Mouse (Mus musculus): ENCODE data around the gene Abcg5. TPM values are rescaled to one million over a fixed set of nuclear protein-coding genes. Genes with fewer than 3 reads are reported as not detected.
A peak's percentile ranks its signal among the peaks of the same experiment; 100 is the strongest.

Gene Abcg5
- polyA plus RNA-seq (2014; fragmentation: Nextera tagmentation; extraction: Ambion mirVana) = 5.8 and 6.6 TPM in 2 replicates

GRCm38 (mm10) chr17:84682734-84683717 lies at the start of gene Abcg5:
Gene Abcg5, minus strand, starts transcription at chr17:84683011.
- Histone ChIP-seq H3K9me3 (ENCODE audit: control insufficient read depth, low read length) (no peaks in the 10 kb centered on the region), H3K4me3 (ENCODE audit: low read length) (no peak within 1 kb of the TSS), H3K27ac (ENCODE audit: low read depth, low read length) (no peak within 1 kb of the TSS), H3K4me2 (replicated peaks; ENCODE audit: low read depth, low read length) (no peak within 1 kb of the TSS), H3K9ac (ENCODE audit: low read depth, low read length) (no peak within 1 kb of the TSS), H3K27me3 (ENCODE audit: control insufficient read depth, insufficient read depth, low read length) (no peaks in the 10 kb centered on the region), H3K36me3 (ENCODE audit: control insufficient read depth, insufficient read depth, low read length) (no peaks in the 10 kb centered on the region), H3K4me1 (ENCODE audit: control insufficient read depth, insufficient read depth, low read length) (peaks cover 8% of the 10 kb centered on the region; the same call in 1 of the 2 replicates)
- ATAC-seq (ENCODE audit: low FRiP score, low TSS enrichment) = 0 out of 2 replicates have a peak, but pooled peaks have one; percentile 21
- WGBS = 65% methylated on average over 18 of the region's 18 CpGs

- Histone ChIP-seq H3K4me1 (ENCODE audit: control insufficient read depth, insufficient read depth, low read length) (no peaks in the 10 kb centered on the region), H3K9me3 (ENCODE audit: control insufficient read depth, low read length) (no peaks in the 10 kb centered on the region), H3K4me2 (replicated peaks; ENCODE audit: low read depth, low read length) (no peak overlapping the region), H3K27me3 (ENCODE audit: control insufficient read depth, insufficient read depth, low read length) (no peaks in the 10 kb centered on the region), H3K27ac (ENCODE audit: low read depth, low read length) (no peak overlapping the region), H3K9ac (ENCODE audit: low read depth, low read length) (no peak overlapping the region), H3K4me3 (ENCODE audit: low read length) (no peak overlapping the region), H3K36me3 (ENCODE audit: control insufficient read depth, insufficient read depth, low read length) (peaks cover 33% of the 10 kb centered on the region)
- 96% methylated on average over 8 of the region's 8 CpGs for WGBS
- ATAC-seq (ENCODE audit: low FRiP score, low TSS enrichment) = no peak
Observed at GRCm38 (mm10) chr17:84732612-84733011, 49.8 kb upstream of the Abcg5 start.

GRCm38 (mm10) chr17:84731361-84731760 lies 48.5 kb upstream of the Abcg5 start:
- H3K4me3 ChIP-seq (ENCODE audit: low read length) = no peak overlapping the region
- no peaks in the 10 kb centered on the region for H3K4me1 ChIP-seq (ENCODE audit: control insufficient read depth, insufficient read depth, low read length)
- 81% methylated on average over 12 of the region's 12 CpGs for WGBS
- H3K27ac ChIP-seq (ENCODE audit: low read depth, low read length) = no peak overlapping the region
- no peak overlapping the region for H3K9ac ChIP-seq (ENCODE audit: low read depth, low read length)
- no peak overlapping the region for H3K4me2 ChIP-seq (replicated peaks; ENCODE audit: low read depth, low read length)
- ATAC-seq (ENCODE audit: low FRiP score, low TSS enrichment) = no peak
- no peaks in the 10 kb centered on the region for H3K27me3 ChIP-seq (ENCODE audit: control insufficient read depth, insufficient read depth, low read length)
- peaks cover 34% of the 10 kb centered on the region for H3K36me3 ChIP-seq (ENCODE audit: control insufficient read depth, insufficient read depth, low read length)
- no peaks in the 10 kb centered on the region for H3K9me3 ChIP-seq (ENCODE audit: control insufficient read depth, low read length)

GRCm38 (mm10) chr17:84729140-84729539 lies 46.3 kb upstream of the Abcg5 start:
- Histone ChIP-seq H3K4me3 (ENCODE audit: low read length) (no peak overlapping the region), H3K36me3 (ENCODE audit: control insufficient read depth, insufficient read depth, low read length) (peaks cover 41% of the 10 kb centered on the region), H3K4me1 (ENCODE audit: control insufficient read depth, insufficient read depth, low read length) (no peaks in the 10 kb centered on the region), H3K27ac (ENCODE audit: low read depth, low read length) (no peak overlapping the region), H3K4me2 (replicated peaks; ENCODE audit: low read depth, low read length) (no peak overlapping the region), H3K9ac (ENCODE audit: low read depth, low read length) (no peak overlapping the region), H3K9me3 (ENCODE audit: control insufficient read depth, low read length) (no peaks in the 10 kb centered on the region), H3K27me3 (ENCODE audit: control insufficient read depth, insufficient read depth, low read length) (no peaks in the 10 kb centered on the region)
- no peak for ATAC-seq (ENCODE audit: low FRiP score, low TSS enrichment)
- WGBS = 85% methylated on average over 5 of the region's 5 CpGs

GRCm38 (mm10) chr17:84728201-84728911 lies 45.5 kb upstream of the Abcg5 start:
- no peaks in the 10 kb centered on the region for H3K9me3 ChIP-seq (ENCODE audit: control insufficient read depth, low read length)
- H3K27me3 ChIP-seq (ENCODE audit: control insufficient read depth, insufficient read depth, low read length) = no peaks in the 10 kb centered on the region
- H3K4me3 ChIP-seq (ENCODE audit: low read length) = no peak overlapping the region
- peaks cover 41% of the 10 kb centered on the region for H3K36me3 ChIP-seq (ENCODE audit: control insufficient read depth, insufficient read depth, low read length)
- no peaks in the 10 kb centered on the region for H3K4me1 ChIP-seq (ENCODE audit: control insufficient read depth, insufficient read depth, low read length)
- whole genome bisulfite sequencing = 68% methylated on average over 1 of the region's 1 CpGs
- H3K4me2 ChIP-seq (replicated peaks; ENCODE audit: low read depth, low read length) = no peak overlapping the region
- H3K27ac ChIP-seq (ENCODE audit: low read depth, low read length) = no peak overlapping the region
- no peak overlapping the region for H3K9ac ChIP-seq (ENCODE audit: low read depth, low read length)
- ATAC-seq (ENCODE audit: low FRiP score, low TSS enrichment) = no peak

- peaks cover 37% of the 10 kb centered on the region for H3K36me3 ChIP-seq (ENCODE audit: control insufficient read depth, insufficient read depth, low read length)
- no peak overlapping the region for H3K4me3 ChIP-seq (ENCODE audit: low read length)
- no peak for ATAC-seq (ENCODE audit: low FRiP score, low TSS enrichment)
- no peaks in the 10 kb centered on the region for H3K9me3 ChIP-seq (ENCODE audit: control insufficient read depth, low read length)
- H3K27ac ChIP-seq (ENCODE audit: low read depth, low read length) = no peak overlapping the region
- WGBS = 96% methylated on average over 3 of the region's 3 CpGs
- no peaks in the 10 kb centered on the region for H3K27me3 ChIP-seq (ENCODE audit: control insufficient read depth, insufficient read depth, low read length)
- no peak overlapping the region for H3K4me2 ChIP-seq (replicated peaks; ENCODE audit: low read depth, low read length)
- H3K9ac ChIP-seq (ENCODE audit: low read depth, low read length) = no peak overlapping the region
- H3K4me1 ChIP-seq (ENCODE audit: control insufficient read depth, insufficient read depth, low read length) = no peaks in the 10 kb centered on the region
Observed at GRCm38 (mm10) chr17:84725163-84725562, 42.4 kb upstream of the Abcg5 start.

GRCm38 (mm10) chr17:84724028-84724427 lies 41.2 kb upstream of the Abcg5 start:
- Histone ChIP-seq H3K4me3 (ENCODE audit: low read length) (no peak overlapping the region), H3K27me3 (ENCODE audit: control insufficient read depth, insufficient read depth, low read length) (no peaks in the 10 kb centered on the region), H3K9me3 (ENCODE audit: control insufficient read depth, low read length) (no peaks in the 10 kb centered on the region), H3K9ac (ENCODE audit: low read depth, low read length) (no peak overlapping the region), H3K4me1 (ENCODE audit: control insufficient read depth, insufficient read depth, low read length) (no peaks in the 10 kb centered on the region), H3K36me3 (ENCODE audit: control insufficient read depth, insufficient read depth, low read length) (peaks cover 32% of the 10 kb centered on the region), H3K4me2 (replicated peaks; ENCODE audit: low read depth, low read length) (no peak overlapping the region), H3K27ac (ENCODE audit: low read depth, low read length) (no peak overlapping the region; the same call in 1 of the 2 replicates)
- 54% methylated on average over 9 of the region's 9 CpGs for WGBS
- no peak for ATAC-seq (ENCODE audit: low FRiP score, low TSS enrichment)

- H3K4me3 ChIP-seq (ENCODE audit: low read length) = no peak overlapping the region
- no peak overlapping the region for H3K27ac ChIP-seq (ENCODE audit: low read depth, low read length)
- peaks cover 18% of the 10 kb centered on the region for H3K36me3 ChIP-seq (ENCODE audit: control insufficient read depth, insufficient read depth, low read length)
- no peak for ATAC-seq (ENCODE audit: low FRiP score, low TSS enrichment)
- no peak overlapping the region for H3K4me2 ChIP-seq (replicated peaks; ENCODE audit: low read depth, low read length)
- H3K27me3 ChIP-seq (ENCODE audit: control insufficient read depth, insufficient read depth, low read length) = no peaks in the 10 kb centered on the region
- H3K4me1 ChIP-seq (ENCODE audit: control insufficient read depth, insufficient read depth, low read length) = no peaks in the 10 kb centered on the region
- H3K9ac ChIP-seq (ENCODE audit: low read depth, low read length) = no peak overlapping the region
- 81% methylated on average over 3 of the region's 3 CpGs for WGBS
- H3K9me3 ChIP-seq (ENCODE audit: control insufficient read depth, low read length) = no peaks in the 10 kb centered on the region
Observed at GRCm38 (mm10) chr17:84719105-84719504, 36.3 kb upstream of the Abcg5 start.

GRCm38 (mm10) chr17:84717416-84717815 lies 34.6 kb upstream of the Abcg5 start:
- Histone ChIP-seq H3K36me3 (ENCODE audit: control insufficient read depth, insufficient read depth, low read length) (peaks cover 18% of the 10 kb centered on the region), H3K4me2 (replicated peaks; ENCODE audit: low read depth, low read length) (no peak overlapping the region), H3K9me3 (ENCODE audit: control insufficient read depth, low read length) (no peaks in the 10 kb centered on the region), H3K9ac (ENCODE audit: low read depth, low read length) (no peak overlapping the region), H3K4me1 (ENCODE audit: control insufficient read depth, insufficient read depth, low read length) (no peaks in the 10 kb centered on the region), H3K27ac (ENCODE audit: low read depth, low read length) (no peak overlapping the region), H3K4me3 (ENCODE audit: low read length) (no peak overlapping the region), H3K27me3 (ENCODE audit: control insufficient read depth, insufficient read depth, low read length) (no peaks in the 10 kb centered on the region)
- no peak for ATAC-seq (ENCODE audit: low FRiP score, low TSS enrichment)
- WGBS = 83% methylated on average over 5 of the region's 5 CpGs

Measured in kidney, embryonic 14.5 days (tissue).